Mouse (Mus musculus): Measurements from ENCODE around the gene Flii.

The Flii gene

DNA sequence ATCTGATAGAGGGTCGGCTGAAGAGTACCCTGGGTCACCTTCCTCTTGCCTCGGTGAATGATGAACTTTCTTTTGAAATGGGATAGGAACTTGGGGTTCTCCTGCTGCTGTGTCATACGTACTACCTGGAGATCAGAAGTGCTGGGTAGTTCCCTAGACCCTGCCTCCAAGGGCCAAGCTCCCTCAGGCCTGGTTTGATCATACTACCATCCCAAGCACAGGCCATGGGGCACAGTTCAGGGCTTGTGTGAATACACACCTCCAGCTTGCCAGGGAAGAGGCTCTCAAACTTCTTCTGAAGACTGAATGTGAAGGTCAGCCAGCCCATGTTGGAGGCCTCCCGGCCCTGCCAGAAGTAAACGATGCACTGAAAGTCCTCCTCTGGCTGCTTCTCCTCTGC, 11.2 kb downstream of the Flii start:
- no peak for DNase-seq (ENCODE audit: low spot score)

DNA sequence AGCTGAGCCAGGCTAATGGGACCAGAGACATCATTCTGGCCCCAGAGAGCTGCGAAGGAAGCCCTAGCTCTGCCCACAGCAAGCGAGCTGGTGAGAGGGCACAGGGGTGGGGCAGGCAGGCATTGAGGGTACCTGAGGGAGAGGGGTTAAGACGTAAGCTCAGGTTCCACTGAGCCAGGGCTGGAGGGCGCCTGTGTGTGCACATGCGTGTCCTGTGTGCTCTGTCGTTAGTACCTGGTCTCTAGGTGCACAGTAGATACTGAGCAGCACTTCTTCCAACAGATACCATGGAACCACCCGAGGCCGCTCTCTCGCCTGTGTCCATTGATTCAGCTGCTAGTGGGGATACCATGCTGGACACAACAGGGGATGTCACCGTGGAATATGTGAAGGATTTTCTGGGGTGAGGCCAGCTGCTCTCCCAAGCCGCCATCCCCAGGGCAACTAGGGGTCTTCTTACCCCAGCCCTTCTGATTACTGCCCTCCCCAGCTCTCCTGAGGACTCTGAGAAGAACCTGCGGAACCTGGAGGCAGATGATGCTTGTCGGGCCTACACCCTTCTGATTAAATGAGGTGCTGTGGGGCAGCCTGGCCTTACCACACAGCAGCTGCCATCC, 14.3 kb downstream of the Flii start:
- no peak for DNase-seq (ENCODE audit: low spot score)

DNA sequence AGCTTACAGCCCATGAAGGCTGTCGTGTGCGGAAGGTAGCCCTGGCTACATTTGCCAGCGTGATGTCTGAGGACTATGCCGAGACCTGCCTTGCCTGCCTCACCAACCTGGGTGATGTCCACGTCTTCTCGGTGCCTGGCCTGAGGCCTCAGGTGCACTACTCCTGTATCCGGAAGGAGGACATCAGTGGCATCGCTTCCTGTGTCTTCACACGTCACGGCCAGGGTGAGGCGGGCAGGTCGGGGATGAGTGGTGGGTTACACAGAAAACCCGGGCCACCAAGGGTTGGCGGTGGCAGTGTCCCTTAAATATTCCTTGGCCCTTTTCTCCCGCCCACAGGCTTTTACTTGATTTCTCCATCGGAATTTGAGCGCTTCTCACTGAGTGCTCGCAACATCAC, 15.0 kb downstream of the Flii start:
- DNase-seq (ENCODE audit: low spot score), result no peak

DNA sequence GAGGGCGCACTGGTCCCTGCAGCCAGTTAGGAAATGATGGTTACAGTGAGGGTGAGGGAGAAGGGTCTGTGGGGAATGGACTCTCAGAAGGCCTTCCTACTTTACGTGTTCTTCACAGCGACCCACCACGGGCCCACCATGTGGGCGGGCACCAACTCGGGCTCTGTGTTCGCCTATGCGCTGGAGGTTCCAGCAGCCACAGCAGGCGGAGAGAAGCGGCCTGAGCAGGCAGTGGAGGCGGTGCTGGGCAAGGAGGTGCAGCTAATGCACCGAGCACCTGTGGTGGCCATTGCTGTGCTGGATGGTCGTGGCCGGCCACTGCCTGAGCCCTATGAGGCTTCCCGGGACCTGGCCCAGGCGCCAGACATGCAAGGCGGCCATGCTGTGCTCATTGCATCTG, 15.8 kb downstream of the Flii start:
- no peak for DNase-seq (ENCODE audit: low spot score)

DNA sequence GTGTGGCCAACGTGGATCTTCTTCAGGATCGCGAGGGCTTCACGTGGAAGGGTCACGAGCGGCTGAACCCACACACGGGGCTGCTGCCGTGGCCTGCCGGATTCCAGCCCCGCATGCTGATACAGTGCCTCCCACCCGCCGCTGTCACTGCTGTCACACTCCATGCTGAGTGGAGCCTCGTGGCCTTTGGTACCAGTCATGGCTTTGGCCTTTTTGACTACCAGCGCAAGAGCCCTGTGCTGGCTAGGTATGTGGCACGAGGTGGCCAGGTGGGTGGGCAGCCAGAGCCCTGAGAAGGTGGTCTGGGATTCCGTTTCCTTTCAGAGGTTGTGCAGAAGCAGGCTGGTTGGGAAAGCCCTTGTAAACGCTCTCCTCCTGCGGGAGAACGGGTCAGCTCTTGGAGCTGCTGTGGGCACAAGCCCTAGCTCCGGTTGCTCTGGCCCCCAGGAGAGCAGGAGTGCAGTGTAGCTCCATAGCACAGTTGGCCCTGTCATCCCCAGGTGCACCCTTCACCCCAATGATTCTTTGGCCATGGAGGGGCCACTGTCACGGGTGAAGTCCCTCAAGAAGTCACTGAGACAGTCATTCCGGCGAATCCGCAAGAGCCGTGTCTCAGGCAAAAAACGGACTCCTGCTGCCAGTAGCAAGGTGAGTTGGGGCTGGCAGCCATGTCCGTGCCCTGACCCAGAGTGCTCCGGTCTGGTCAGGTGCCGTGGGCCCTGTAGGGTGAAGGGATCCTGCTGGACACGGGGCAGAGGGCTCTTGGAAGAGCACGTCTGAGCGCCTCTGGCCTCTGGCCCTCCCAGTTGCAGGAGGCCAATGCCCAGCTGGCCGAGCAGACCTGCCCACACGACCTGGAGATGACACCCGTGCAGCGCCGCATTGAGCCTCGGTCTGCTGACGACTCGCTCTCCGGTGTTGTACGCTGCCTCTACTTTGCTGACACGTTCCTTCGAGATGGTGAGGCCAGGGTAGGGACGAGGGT, 17.3 kb downstream of the Flii start:
- DNase-seq (ENCODE audit: low spot score), result no peak

DNA sequence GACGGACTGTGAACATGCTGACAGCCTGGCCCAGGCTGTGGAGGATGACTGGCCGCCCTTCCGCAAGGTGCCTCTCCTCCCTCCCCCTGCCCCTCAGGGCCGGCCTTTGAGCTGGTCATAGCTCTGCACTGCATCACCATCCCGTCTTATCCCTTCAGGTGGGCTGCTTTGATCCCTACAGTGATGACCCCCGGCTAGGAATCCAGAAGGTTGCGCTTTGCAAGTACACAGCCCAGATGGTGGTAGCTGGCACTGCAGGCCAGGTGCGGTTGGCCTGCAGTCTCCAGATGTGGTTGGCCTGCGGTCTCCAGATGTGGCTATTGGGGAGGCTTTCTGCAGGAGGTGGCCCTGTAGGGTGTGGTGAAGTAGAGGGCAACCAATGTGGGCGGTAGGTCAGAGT, 18.4 kb downstream of the Flii start:
- no peak for DNase-seq (ENCODE audit: low spot score)

DNA sequence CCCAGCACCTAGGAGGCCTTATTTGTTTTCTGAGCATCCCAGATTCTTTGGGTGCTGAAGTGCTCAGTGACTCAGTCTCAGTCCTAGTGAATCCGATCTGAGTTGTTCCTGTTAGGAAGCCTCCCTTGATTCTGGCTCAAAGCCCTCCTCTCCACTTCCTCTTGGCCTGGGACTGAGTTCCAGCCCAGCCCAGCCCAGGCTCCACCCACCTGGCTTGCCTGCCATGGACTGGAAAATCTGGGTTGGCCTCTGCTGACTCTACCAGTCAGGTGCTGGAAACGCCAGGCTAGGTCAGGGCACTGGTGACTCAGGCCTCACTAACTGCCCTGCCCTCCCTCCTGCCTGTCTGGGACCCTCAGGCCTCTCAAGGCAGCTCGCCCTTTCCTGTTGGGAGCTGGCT, 19.4 kb downstream of the Flii start:
- peak; percentile 36 for DNase-seq (ENCODE audit: low spot score)

DNA sequence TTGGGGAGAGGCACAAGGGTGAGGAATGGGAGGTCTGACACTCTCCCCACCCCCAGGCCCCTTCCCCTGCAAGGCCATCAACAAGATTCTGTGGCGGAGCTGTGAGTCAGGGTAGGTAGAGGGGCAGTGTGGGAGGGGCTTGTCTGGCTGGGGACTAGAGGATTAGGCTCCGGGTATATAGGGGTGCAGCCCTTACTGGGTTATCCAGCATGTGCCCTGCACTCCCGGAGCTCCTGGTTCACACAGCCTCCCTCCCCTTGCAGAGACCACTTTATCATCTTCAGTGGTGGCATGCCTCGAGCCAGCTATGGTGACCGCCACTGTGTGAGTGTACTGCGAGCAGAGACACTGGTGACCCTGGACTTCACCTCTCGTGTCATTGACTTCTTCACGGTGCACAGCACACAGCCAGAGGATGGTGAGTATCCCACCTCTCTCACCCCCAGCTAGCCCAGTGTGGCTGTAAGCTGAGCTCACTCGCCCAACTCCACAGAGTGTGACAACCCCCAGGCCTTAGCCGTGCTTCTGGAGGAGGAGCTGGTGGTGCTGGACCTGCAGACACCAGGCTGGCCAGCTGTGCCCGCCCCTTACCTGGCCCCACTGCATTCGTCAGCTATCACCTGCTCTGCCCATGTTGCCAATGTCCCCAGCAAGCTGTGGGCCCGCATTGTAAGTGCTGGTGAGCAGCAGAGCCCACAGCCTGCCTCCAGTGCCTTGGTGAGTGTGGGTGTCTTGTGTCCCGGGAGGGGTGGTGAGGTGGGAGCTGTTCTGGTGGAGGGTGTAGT, 20.2 kb downstream of the Flii start:
- DNase-seq (ENCODE audit: low spot score), result no peak

DNA sequence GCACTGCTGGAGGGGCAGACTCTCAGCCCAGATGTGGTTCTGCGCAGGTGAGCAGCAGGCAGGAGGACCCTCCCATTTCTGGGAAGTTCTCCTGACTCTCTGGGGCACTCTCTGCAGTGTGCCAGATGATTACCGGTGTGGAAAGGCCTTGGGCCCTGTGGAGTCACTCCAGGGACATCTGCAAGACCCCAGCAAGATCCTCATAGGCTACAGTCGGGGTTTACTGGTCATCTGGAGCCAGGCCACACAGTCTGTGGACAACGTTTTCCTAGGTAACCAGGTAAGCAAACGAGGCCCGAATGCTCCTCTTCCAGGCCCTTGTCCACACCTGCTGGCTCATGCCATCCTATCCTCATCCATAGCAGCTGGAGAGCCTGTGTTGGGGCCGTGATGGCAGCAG, 21.0 kb downstream of the Flii start:
- DNase-seq (ENCODE audit: low spot score), result no peak

DNA sequence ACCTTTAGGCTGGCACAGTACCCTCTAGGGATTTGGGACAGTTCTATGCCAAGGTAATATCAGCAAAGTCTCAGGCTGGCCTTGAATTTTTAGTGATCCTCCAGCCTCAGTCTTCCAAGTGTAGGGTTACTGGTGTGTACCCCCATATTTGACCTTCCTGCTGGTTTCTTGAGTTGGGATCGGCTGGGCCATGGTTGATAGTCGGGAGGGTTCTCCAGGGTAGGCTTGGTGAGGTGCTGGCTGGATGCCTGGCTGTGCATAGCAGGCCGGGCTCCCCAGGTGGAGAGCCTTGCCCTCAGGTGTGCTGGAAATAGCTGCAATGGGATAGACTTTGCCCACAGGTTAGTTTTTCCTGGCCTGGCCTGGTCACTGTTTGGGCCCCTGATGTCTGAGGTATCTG, 21.8 kb downstream of the Flii start:
- DNase-seq (ENCODE audit: low spot score), result no peak

DNA sequence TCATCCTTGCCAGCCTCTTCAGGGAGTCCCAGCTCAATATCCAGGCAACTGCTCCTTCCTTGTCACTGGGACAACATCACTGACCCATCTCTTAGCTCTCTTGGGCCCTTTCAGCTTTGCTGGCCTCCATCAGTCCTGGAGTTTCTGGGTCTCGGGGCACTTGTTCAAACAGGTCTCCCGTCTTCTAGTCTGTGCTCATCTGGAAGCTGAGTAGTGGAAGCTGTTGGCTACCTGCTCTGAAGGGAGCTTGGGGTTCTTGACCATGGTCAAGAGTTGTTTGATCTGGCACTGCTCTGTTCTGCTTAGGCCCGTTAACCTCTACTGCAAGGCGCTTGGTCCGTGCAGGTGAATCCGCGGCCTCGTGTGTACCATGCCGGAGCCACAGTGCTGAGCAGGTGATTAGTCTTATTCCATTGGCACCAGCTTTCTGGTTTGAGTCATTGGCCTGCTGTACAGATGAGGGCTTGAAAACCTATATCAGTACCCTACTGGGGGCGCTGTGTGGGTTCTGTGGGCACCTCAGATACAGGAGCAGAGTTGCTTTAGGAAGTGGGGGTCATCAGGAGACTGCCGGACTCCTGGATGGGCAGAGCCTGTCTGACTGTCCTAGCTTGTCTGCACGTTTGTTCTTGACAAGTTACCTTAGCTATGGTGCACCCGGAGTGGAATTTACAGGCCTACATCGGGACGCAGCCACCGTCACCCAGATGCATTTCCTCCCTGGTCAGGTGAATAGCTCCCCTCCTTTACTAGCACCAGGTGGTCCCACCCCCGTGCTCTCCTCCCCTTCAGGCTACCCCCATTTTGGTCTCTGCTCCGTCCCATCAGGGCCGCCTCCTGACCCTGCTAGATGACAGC, 22.8 kb downstream of the Flii start:
- DNase-seq (ENCODE audit: low spot score), result no peak

DNA sequence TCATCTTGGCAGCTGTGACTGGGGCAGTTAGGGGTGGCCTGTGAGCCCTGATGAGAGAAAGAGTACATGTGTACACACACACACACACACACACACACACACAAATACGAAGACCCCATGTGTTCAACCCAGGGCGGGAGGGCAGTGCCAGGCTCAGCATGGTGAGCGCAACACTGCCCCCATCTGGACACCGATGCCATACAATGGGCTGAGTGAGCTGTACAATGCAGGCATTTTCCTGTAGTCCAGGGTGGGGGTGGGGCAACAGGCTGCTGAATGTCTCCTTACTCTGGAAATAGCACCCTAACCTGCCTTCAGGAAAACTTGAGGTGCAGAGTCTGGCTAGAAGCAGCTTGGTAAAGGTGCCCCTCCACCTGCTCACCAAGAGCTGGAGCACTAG, 23.9 kb downstream of the Flii start:
- no peak for DNase-seq (ENCODE audit: low spot score)

DNA sequence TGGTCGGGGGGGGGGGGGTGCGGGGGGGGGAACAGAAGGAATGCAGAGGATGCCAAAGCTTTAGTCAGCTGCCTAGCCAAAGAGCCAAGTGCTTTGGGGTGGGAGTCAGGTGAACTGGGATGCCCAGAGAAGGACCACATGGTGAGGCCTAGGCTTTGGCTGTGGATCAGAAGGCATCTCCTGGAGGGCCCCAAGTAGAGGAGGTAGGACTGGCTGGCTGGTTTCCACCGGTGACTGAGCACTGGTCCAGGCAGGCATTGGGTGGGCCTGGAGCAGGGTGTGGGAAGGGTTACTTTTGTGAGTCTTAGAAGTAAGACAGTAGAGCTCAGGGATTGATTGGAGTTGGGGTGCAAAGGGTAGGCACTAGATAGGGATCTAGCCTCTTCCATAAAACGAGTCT, 25.5 kb downstream of the Flii start:
- DNase-seq (ENCODE audit: low spot score), result no peak

DNA sequence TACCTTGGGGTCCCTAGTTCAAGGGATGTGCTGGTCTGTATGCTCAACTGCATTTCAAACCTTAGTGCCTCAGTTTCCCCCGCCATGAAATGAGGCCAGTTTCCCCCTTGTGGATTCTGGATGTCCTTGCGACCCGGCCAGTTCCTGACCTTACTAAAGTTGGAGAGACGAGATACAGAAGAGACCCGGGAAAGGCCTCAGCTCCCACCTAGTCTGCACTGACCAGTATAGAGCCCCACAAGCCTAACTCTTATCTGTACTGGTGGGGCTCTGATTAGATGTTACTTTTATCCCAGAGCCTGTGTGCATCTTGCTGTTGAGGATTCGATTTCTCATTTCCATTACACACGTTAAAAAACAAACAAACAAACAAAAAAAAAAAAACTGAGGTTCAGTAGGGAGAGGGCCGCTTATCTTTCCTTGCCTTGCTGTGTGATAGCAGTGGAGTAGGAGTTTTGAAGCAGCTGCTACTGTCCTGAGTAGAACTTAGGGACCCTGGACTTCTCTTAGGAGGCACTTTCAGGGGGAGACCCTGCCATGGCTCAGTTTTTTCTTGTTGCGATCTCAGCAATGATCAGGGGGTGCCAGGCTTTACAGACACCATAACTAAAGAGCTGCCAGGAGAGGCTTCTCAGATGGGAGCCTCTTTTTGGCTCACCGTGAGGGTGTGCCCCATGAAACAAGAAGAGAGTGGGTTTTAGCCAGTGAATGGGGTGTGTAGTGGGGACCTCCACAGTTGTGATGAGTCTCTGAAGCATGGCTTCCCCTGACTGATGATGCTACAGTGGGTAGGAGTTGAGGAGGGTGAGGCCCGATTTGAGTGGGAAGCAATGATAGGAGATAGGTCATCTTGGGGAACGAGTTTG, 26.5 kb downstream of the Flii start:
- DNase-seq (ENCODE audit: low spot score), result no peak

DNA sequence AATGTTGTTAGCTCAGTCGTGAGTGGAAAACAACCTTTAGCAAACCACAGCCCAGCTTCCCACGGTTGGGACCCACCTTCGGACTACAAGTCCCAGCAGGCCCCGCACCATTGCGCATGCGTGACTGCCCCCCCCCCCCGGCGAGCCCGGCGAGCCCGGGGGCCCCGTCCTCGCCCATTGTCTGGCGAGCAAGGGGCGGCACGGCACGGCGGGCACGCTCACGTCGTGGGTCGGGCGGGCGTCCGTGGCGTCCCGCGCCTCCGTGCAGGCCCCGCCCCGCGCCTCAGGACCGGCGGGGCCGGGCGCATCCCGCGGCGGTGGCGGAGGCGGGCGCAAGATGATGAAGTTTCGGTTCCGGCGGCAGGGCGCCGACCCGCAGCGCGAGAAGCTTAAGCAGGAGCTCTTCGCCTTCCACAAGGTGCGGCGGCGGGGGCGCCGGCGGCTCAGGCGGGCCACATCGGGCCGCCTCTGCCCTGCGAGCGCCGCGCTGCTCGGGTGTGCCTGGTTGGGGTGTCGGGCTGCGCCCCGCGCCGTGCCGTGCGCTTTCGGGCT, 27.5 kb downstream of the Flii start, which contains the start of gene Llgl1:
Gene Llgl1, plus strand, starts transcription at position 200 of the 552 bp plus-strand sequence.
- DNase-seq (ENCODE audit: low spot score), result no peak

DNA sequence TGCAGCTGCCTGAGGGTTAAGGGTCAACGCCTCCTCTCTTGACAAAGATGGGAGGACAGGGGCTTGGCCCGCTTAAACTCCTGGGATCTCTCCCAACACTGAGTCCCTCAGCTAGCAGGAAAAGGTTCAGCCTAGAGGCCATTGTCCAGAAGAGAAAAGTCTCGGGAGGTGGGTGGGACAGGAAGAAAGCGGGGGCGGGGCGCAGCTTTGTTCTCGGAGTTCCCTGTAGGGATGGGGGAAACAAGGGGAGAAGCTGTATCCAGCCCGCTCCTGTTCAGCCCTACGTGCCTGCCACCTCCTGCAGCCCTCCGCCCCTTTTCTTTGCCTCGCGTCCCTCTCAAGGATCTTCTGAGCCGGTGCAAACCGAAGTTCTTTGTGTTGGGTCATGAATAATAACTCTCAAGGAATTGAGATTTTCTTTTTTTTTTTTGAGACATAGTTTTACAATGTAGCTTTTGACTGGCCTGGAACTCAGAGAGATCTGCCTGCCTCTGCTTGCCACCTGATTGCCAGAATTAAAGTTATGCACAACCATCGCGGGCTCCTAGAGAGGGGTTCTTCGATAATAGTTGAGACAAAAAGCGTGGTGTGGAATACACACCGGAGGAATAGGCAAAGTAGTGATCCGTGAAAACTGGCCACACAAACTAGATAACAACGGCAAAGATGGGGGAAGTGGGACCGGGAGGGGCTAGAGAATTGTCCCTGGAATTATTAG, 28.1 kb downstream of the Flii start:
- DNase-seq (ENCODE audit: low spot score), result no peak

DNA sequence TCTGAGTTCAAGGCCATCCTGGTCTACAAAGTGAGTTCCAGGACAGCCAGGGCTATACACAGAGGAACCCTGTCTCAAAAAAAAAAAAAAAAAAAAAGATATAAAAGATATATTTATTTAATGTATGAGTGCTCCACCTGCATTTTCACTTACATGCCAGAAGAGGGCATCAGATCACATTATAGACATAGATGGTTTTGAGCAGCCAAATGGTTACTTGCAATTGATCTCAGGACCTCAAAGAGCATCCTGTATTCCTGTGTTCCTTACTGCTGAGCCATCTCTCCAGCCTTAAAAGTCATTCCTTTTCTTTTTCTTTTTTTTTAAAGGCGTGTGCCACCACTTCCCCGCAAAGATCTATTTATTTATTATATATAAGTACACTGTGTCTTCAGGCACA, 29.5 kb downstream of the Flii start:
- no peak for DNase-seq (ENCODE audit: low spot score)

DNA sequence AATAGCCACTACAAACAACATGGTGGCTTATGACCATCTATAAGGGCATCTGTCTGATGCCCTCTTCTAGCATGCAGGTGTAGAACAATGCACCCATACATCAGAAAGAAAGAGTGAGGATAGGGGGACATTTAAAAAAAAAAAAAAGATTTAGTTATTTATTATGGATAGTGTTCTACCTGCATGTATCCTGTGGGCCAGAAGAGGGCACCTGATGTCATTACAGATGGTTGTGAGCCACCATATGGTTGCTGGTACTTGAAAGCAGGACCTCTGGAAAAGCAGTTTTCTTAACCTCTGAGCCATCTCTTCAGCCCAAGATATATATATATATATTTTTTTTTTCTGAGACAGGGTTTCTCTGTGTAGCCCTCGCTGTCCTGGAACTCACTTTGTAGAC, 30.9 kb downstream of the Flii start:
- DNase-seq (ENCODE audit: low spot score), result no peak

Measured in urinary bladder, postnatal 10 days (tissue).